Mouse (Mus musculus): ENCODE measurements around the gene Cyp4a10. TPM values are rescaled to one million over a fixed set of nuclear protein-coding genes. Genes with fewer than 3 reads are reported as not detected.
"Not testable (repeated sequence)": the region's sequence is repeated elsewhere in the genome, so short reads cannot be mapped to it uniquely, and the experiment has no call there.

Cyp4a10 gene
- 375 and 556 TPM in 2 replicates for total RNA-seq (2014; rRNA removed)
- polyA plus RNA-seq (2012; rRNA removed): 427 and 619 TPM in 2 replicates

DNA sequence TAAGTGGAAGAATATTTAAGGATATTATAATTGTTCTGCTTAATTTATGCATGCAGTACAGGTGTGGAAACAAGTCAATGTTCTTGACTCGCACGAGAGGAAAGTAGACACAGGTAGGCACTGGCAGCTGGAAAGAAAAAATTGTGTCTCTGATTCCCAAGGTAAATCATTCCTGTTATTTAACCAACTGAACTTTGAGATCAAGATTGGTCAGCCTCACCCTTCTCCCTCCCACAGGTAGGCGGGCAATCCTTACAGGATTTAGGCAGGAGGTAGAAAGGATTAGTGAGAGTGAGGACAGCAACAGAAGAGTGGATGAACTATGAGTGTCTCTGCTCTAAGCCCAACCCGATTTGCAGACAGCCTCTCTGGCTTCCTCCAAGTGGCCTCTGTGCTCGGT is at the start of gene Cyp4a10:
Gene Cyp4a10 (plus strand): TSS at position 265 of the 400 bp plus-strand sequence.
- H3K27ac ChIP-seq (replicated peaks; ENCODE audit: insufficient read depth, low read depth, low read length): peak within 1 kb of the TSS; percentile 76
- peak; percentile 83 for DNase-seq (ENCODE audit: extremely low read depth, low read depth, low spot score)
- peak within 1 kb of the TSS; percentile 37 for H3K4me3 ChIP-seq (ENCODE audit: insufficient read depth, low read depth, low read length)
- 0 out of 2 replicates have a peak, but pooled peaks have one; percentile 35 for TF ChIP-seq POLR2A (IDR thresholded peaks at IDR 0.05; ENCODE audit: extremely low read depth, insufficient read depth, low read length)
- H3K79me2 ChIP-seq (ENCODE audit: control insufficient read depth, insufficient read depth, low read length); H3K36me3 ChIP-seq (ENCODE audit: control insufficient read depth, insufficient read depth, low read length); H3K27me3 ChIP-seq (ENCODE audit: control insufficient read depth, insufficient read depth, low read length): not testable (repeated sequence)
- peak within 1 kb of the TSS; percentile 68 for H3K9ac ChIP-seq (ENCODE audit: low read depth, low read length)
- H3K4me1 ChIP-seq (ENCODE audit: control insufficient read depth, insufficient read depth, low read length): peaks cover 16% of the 10 kb centered on the region
- 34% methylated on average over 5 of the region's 5 CpGs for WGBS

DNA sequence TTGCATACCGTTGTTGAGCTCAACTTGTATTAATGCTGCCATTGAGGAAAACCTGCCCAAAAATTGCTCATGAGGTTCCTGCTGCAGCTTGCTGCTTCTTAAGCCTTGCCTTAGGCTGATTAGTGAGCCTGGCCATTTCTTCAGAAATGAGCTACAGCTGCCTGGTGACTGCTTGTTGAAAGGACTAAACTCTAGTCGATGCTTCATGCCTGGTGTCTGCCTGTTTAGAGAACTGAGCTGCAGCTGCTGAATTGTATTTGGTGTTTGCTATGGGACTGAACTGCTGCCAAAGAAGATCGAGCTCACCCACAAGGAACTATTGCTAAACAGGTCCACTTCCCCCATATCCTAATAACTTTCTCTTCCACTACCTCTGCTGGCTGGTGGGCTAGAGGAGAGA is 44.5 kb upstream of the Cyp4a10 start:
- H3K9ac ChIP-seq (ENCODE audit: low read depth, low read length); H3K27ac ChIP-seq (replicated peaks; ENCODE audit: insufficient read depth, low read depth, low read length); DNase-seq (ENCODE audit: extremely low read depth, low read depth, low spot score); H3K4me1 ChIP-seq (ENCODE audit: control insufficient read depth, insufficient read depth, low read length); H3K4me3 ChIP-seq (ENCODE audit: insufficient read depth, low read depth, low read length); H3K79me2 ChIP-seq (ENCODE audit: control insufficient read depth, insufficient read depth, low read length); H3K27me3 ChIP-seq (ENCODE audit: control insufficient read depth, insufficient read depth, low read length); H3K36me3 ChIP-seq (ENCODE audit: control insufficient read depth, insufficient read depth, low read length): not testable (repeated sequence)
- 40% methylated on average over 3 of the region's 3 CpGs for WGBS

DNA sequence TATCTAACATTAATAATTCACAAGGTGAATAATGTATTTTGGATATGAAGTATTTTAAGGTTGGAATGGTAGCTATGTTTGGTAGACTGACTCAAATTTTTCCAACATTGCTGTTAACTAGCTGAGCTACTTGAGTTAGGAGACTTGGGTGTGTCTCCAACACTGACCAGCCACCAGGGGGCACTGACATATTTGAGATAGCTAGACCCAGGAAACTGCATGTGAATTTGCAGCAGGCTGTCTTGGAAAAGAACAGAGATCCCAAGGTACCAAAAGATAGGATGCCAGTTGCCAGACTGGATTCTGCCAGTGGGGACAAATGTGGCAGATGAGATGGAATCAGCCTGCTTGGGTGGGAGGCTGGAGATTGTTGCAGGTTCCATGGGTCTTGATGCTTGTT is 42.0 kb upstream of the Cyp4a10 start:
- H3K27ac ChIP-seq (replicated peaks; ENCODE audit: insufficient read depth, low read depth, low read length); DNase-seq (ENCODE audit: extremely low read depth, low read depth, low spot score); H3K9ac ChIP-seq (ENCODE audit: low read depth, low read length); H3K4me3 ChIP-seq (ENCODE audit: insufficient read depth, low read depth, low read length); H3K36me3 ChIP-seq (ENCODE audit: control insufficient read depth, insufficient read depth, low read length); H3K27me3 ChIP-seq (ENCODE audit: control insufficient read depth, insufficient read depth, low read length); H3K4me1 ChIP-seq (ENCODE audit: control insufficient read depth, insufficient read depth, low read length); H3K79me2 ChIP-seq (ENCODE audit: control insufficient read depth, insufficient read depth, low read length): not testable (repeated sequence)

DNA sequence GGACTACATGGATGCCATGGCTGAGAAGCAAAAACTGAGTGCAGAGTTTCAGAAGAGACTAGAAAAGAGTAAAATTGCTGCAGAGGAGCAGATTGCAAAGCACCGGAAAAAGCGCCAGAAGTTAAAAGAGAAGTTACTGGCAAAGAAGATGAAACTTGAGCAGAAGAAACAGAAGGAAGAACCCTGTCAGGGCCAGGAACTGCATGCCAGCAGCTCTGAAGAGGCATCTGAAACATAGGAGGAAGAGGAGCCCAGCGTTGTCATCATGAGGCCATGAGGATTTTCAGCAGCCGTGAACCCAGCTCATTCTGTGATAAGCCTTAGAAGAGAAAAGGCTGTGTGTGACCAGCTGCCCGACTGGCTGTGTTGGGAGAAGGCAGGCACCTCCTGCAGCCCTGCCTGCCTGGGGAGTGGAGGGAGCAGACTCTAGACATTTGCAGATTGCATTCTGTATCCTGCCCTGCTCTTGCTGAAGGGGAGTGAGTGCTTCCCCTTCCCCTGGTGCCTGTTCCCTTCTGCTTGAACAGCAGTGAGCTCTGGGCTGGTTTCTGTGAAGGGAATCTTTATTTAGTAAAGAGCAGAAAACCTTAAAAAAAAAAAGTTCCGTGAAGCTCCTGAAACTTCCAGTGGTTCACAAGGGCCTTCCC is 36.9 kb upstream of the Cyp4a10 start:
- TF ChIP-seq CTCF (IDR thresholded peaks at IDR 0.05; ENCODE audit: low read depth, low read length) (no peak), POLR2A (IDR thresholded peaks at IDR 0.05; ENCODE audit: extremely low read depth, insufficient read depth, low read length) (no peak)
- no peak overlapping the region for H3K27ac ChIP-seq (replicated peaks; ENCODE audit: insufficient read depth, low read depth, low read length)

DNA sequence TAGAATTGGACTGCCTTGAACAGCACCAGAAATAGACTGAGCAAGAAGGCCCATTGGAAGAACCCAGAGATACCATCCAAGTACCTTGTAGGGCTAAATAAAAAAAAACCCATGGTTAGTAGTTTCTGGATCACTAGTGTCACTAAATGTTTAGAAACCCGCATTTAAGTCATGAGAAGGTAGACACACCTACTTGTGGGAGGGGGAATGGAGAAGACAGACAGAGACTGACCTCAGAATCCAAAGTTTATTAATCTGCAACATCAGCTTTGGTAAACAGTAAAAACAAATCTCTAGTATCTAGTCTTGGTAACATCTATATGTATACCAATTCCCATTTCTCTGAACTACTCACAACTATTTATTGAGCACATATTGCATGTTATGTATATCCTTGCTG is 22.1 kb upstream of the Cyp4a10 start, which contains the start of gene Cyp4a14:
Gene Cyp4a14 (minus strand): TSS at position 142 of the 400 bp plus-strand sequence.
- DNase-seq (ENCODE audit: extremely low read depth, low read depth, low spot score): peak; percentile 87
- H3K27me3 ChIP-seq (ENCODE audit: control insufficient read depth, insufficient read depth, low read length): no peaks in the 10 kb centered on the region
- peak within 1 kb of the TSS; percentile 12 for H3K4me3 ChIP-seq (ENCODE audit: insufficient read depth, low read depth, low read length)
- H3K79me2 ChIP-seq (ENCODE audit: control insufficient read depth, insufficient read depth, low read length): no peaks in the 10 kb centered on the region
- peak within 1 kb of the TSS; percentile 7; the same call in 1 of the 2 replicates for H3K9ac ChIP-seq (ENCODE audit: low read depth, low read length)
- H3K27ac ChIP-seq (replicated peaks; ENCODE audit: insufficient read depth, low read depth, low read length): peak within 1 kb of the TSS; percentile 52; the same call in 1 of the 2 replicates
- H3K36me3 ChIP-seq (ENCODE audit: control insufficient read depth, insufficient read depth, low read length): peaks cover 4% of the 10 kb centered on the region; the same call in 1 of the 2 replicates
- H3K4me1 ChIP-seq (ENCODE audit: control insufficient read depth, insufficient read depth, low read length): peaks cover 15% of the 10 kb centered on the region; the same call in 1 of the 2 replicates
- no peak for TF ChIP-seq CTCF (IDR thresholded peaks at IDR 0.05; ENCODE audit: low read depth, low read length)
- TF ChIP-seq POLR2A (IDR thresholded peaks at IDR 0.05; ENCODE audit: extremely low read depth, insufficient read depth, low read length): no peak
- WGBS: 21% methylated on average over 1 of the region's 1 CpGs

More for the DNA sequence above, 36.9 kb upstream of the Cyp4a10 start:
- no peaks in the 10 kb centered on the region for H3K79me2 ChIP-seq (ENCODE audit: control insufficient read depth, insufficient read depth, low read length)
- no peaks in the 10 kb centered on the region for H3K27me3 ChIP-seq (ENCODE audit: control insufficient read depth, insufficient read depth, low read length)
- H3K36me3 ChIP-seq (ENCODE audit: control insufficient read depth, insufficient read depth, low read length): no peaks in the 10 kb centered on the region
- DNase-seq (ENCODE audit: extremely low read depth, low read depth, low spot score): no peak
- 75% methylated on average over 6 of the region's 6 CpGs for WGBS
- no peak overlapping the region for H3K9ac ChIP-seq (ENCODE audit: low read depth, low read length)
- no peaks in the 10 kb centered on the region; the same call in 1 of the 2 replicates for H3K4me1 ChIP-seq (ENCODE audit: control insufficient read depth, insufficient read depth, low read length)
- H3K4me3 ChIP-seq (ENCODE audit: insufficient read depth, low read depth, low read length): no peak overlapping the region

GRCm38 (mm10) chr4:115497466-115497865 is 20.6 kb upstream of the Cyp4a10 start:
- Histone ChIP-seq H3K4me3 (ENCODE audit: insufficient read depth, low read depth, low read length) (no peak overlapping the region), H3K4me1 (ENCODE audit: control insufficient read depth, insufficient read depth, low read length) (peaks cover 15% of the 10 kb centered on the region; the same call in 1 of the 2 replicates), H3K27ac (replicated peaks; ENCODE audit: insufficient read depth, low read depth, low read length) (0 out of 2 replicates have a peak overlapping the region, but pooled peaks have one; percentile 52), H3K36me3 (ENCODE audit: control insufficient read depth, insufficient read depth, low read length) (peaks cover under 1% of the 10 kb centered on the region; the same call in 1 of the 2 replicates), H3K79me2 (ENCODE audit: control insufficient read depth, insufficient read depth, low read length) (no peaks in the 10 kb centered on the region), H3K27me3 (ENCODE audit: control insufficient read depth, insufficient read depth, low read length) (no peaks in the 10 kb centered on the region), H3K9ac (ENCODE audit: low read depth, low read length) (no peak overlapping the region)
- WGBS: 22% methylated on average over 3 of the region's 3 CpGs
- TF ChIP-seq CTCF (IDR thresholded peaks at IDR 0.05; ENCODE audit: low read depth, low read length) (no peak), POLR2A (IDR thresholded peaks at IDR 0.05; ENCODE audit: extremely low read depth, insufficient read depth, low read length) (no peak)
- peak; percentile 95 for DNase-seq (ENCODE audit: extremely low read depth, low read depth, low spot score)

DNA sequence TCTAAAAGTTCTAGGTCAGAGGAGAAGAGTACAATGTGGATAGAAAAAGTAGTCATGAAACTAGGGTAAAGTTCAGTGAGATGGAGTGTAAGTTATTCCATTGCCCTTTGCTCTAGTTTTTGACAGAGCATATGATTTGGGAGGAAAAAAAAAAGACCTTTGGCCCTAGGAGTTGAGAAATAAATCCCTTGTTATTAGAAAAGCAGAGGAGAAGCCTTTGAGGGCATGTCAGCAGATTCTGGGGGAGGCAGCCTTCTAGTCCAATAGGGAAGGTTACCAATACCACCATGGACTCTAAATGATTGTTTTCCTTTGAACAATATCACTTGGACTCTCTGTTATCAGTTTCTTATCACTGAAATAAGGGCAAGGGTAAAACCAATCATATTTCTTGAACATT is 4.1 kb upstream of the Cyp4a10 start:
- Histone ChIP-seq H3K27ac (replicated peaks; ENCODE audit: insufficient read depth, low read depth, low read length) (peak overlapping the region; percentile 29), H3K4me1 (ENCODE audit: control insufficient read depth, insufficient read depth, low read length) (peaks cover 10% of the 10 kb centered on the region)
- H3K27me3 ChIP-seq (ENCODE audit: control insufficient read depth, insufficient read depth, low read length); H3K4me3 ChIP-seq (ENCODE audit: insufficient read depth, low read depth, low read length); H3K79me2 ChIP-seq (ENCODE audit: control insufficient read depth, insufficient read depth, low read length); H3K9ac ChIP-seq (ENCODE audit: low read depth, low read length); H3K36me3 ChIP-seq (ENCODE audit: control insufficient read depth, insufficient read depth, low read length): not testable (repeated sequence)
- peak; percentile 94 for DNase-seq (ENCODE audit: extremely low read depth, low read depth, low spot score)
